Mouse (Mus musculus): ENCODE results near the gene Chn2.
A peak's percentile ranks its signal among the peaks of the same experiment; 100 is the strongest.
"Not testable (repeated sequence)": the region's sequence is repeated elsewhere in the genome, so short reads cannot be mapped to it uniquely, and the experiment has no call there.

Gene Chn2

GRCm38 (mm10) chr6:54157097-54157496 is 117.7 kb downstream of the Chn2 start:
- no peak for DNase-seq (ENCODE audit: low read depth, low spot score)

- no peak for DNase-seq (ENCODE audit: low read depth, low spot score)
Observed at GRCm38 (mm10) chr6:54158317-54158716, 119.0 kb downstream of the Chn2 start.

- DNase-seq (ENCODE audit: low read depth, low spot score) = no peak
Observed at GRCm38 (mm10) chr6:54160677-54161076, 121.3 kb downstream of the Chn2 start.

- DNase-seq (ENCODE audit: low read depth, low spot score) = no peak
Observed at GRCm38 (mm10) chr6:54161246-54161645, 121.9 kb downstream of the Chn2 start.

- no peak for DNase-seq (ENCODE audit: low read depth, low spot score)
Observed at GRCm38 (mm10) chr6:54162321-54162720, 123.0 kb downstream of the Chn2 start.

GRCm38 (mm10) chr6:54162786-54163185 is 123.4 kb downstream of the Chn2 start:
- DNase-seq (ENCODE audit: low read depth, low spot score) = no peak

GRCm38 (mm10) chr6:54163702-54164101 is 124.3 kb downstream of the Chn2 start:
- DNase-seq (ENCODE audit: low read depth, low spot score) = no peak

GRCm38 (mm10) chr6:54164777-54165176 is 125.4 kb downstream of the Chn2 start:
- peak; percentile 26 for DNase-seq (ENCODE audit: low read depth, low spot score)

GRCm38 (mm10) chr6:54165246-54165645 is 125.9 kb downstream of the Chn2 start:
- DNase-seq (ENCODE audit: low read depth, low spot score) = no peak

GRCm38 (mm10) chr6:54165863-54166262 is 126.5 kb downstream of the Chn2 start:
- no peak for DNase-seq (ENCODE audit: low read depth, low spot score)

- no peak for DNase-seq (ENCODE audit: low read depth, low spot score)
Observed at GRCm38 (mm10) chr6:54166991-54167546, 127.7 kb downstream of the Chn2 start.

- DNase-seq (ENCODE audit: low read depth, low spot score) = no peak
Observed at GRCm38 (mm10) chr6:54170286-54170894, 131.0 kb downstream of the Chn2 start.

GRCm38 (mm10) chr6:54171385-54171784 is 132.0 kb downstream of the Chn2 start:
- DNase-seq (ENCODE audit: low read depth, low spot score) = no peak

GRCm38 (mm10) chr6:54175473-54176215 is 136.3 kb downstream of the Chn2 start:
- no peak for DNase-seq (ENCODE audit: low read depth, low spot score)

GRCm38 (mm10) chr6:54177081-54177480 is 137.7 kb downstream of the Chn2 start:
- not testable (repeated sequence) for DNase-seq (ENCODE audit: low read depth, low spot score)

GRCm38 (mm10) chr6:54179056-54179873 is 139.9 kb downstream of the Chn2 start:
- DNase-seq (ENCODE audit: low read depth, low spot score) = no peak

- DNase-seq (ENCODE audit: low read depth, low spot score) = peak; percentile 14
Observed at GRCm38 (mm10) chr6:54179874-54180212, 140.5 kb downstream of the Chn2 start.

- DNase-seq (ENCODE audit: low read depth, low spot score) = no peak
Observed at GRCm38 (mm10) chr6:54183825-54184578, 144.6 kb downstream of the Chn2 start.

GRCm38 (mm10) chr6:54193631-54194305 is 154.4 kb downstream of the Chn2 start:
- DNase-seq (ENCODE audit: low read depth, low spot score) = no peak

GRCm38 (mm10) chr6:54197821-54198412 is 158.6 kb downstream of the Chn2 start:
- DNase-seq (ENCODE audit: low read depth, low spot score) = no peak

GRCm38 (mm10) chr6:54199516-54199915 is 160.2 kb downstream of the Chn2 start:
- DNase-seq (ENCODE audit: low read depth, low spot score) = no peak
